Comparison of ENCODE assay signal across 9 mouse cellular contexts in the genomic region with DNA sequence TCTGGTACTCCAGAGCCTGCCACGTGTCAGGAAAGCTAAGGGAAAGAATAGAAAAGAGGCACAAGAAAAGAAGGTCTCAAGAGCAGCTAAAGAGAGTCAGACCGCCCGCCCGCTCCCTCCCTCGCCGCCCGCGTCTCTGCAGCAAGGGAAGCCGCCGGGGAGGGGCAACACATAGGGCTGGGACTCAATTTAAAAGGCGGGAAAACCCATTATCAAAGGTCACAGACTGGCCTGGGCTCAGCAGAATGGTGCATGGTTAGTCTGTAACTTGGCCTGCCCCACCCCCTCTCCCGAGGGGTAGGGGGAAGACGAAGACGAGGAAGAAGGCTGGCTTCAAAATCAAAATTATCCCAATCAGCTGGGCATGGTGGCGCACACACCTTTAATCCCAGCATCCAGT. TPM values are rescaled to one million over a fixed set of nuclear protein-coding genes. Genes with fewer than 3 reads are reported as not detected.
DNase-seq lines count a peak whose midpoint lies in the region; ATAC-seq lines count a peak whose summit lies in the region.
"Had no signal": no experiment of that assay in that cellular context is flagged by ENCODE, and none has a peak within 500 bp of the region (broad histone marks: within the 10 kb centered on the region; RNA-seq: fewer than 3 reads in every experiment).

No protein-coding gene starts in this region.

- H3K4me1 ChIP-seq in hindbrain, embryonic 10.5 days (replicated peaks) = peaks cover 19% of the 10 kb centered on the region
- H3K4me1 ChIP-seq in hindbrain, embryonic 14.5 days (replicated peaks; ENCODE audit: control insufficient read depth, insufficient read depth, low read length) = 0 out of 2 replicates have a peak, but pooled peaks cover 3% of the 10 kb centered on the region
- H3K4me1 ChIP-seq in embryonic facial prominence, embryonic 14.5 days (ENCODE audit: control insufficient read depth, insufficient read depth, low read length) = peaks cover 8% of the 10 kb centered on the region; the same call in 1 of the 2 replicates

- H3K4me2 ChIP-seq in hindbrain, embryonic 14.5 days (replicated peaks) = no peak overlapping the region; the same call in 1 of the 2 replicates
- peak overlapping the region; percentile 20; the same call in 1 of the 2 replicates for H3K4me2 ChIP-seq in embryonic facial prominence, embryonic 14.5 days (ENCODE audit: low read depth, low read length)

- no peaks in the 10 kb centered on the region for H3K36me3 ChIP-seq in hindbrain, embryonic 10.5 days
- no peaks in the 10 kb centered on the region for H3K36me3 ChIP-seq in hindbrain, embryonic 14.5 days (replicated peaks; ENCODE audit: control insufficient read depth, insufficient read depth)
- H3K36me3 ChIP-seq in embryonic facial prominence, embryonic 14.5 days (ENCODE audit: control insufficient read depth, insufficient read depth, low read length) = no peaks in the 10 kb centered on the region

- peak overlapping the region; percentile 18; the same call in 1 of the 2 replicates for H3K4me3 ChIP-seq in hindbrain, embryonic 10.5 days
- H3K4me3 ChIP-seq in hindbrain, embryonic 14.5 days (replicated peaks; ENCODE audit: low read length) = no peak overlapping the region
- no peak overlapping the region for H3K4me3 ChIP-seq in embryonic facial prominence, embryonic 14.5 days (ENCODE audit: low read depth, low read length)

- H3K27me3 ChIP-seq in hindbrain, embryonic 10.5 days (ENCODE audit: insufficient read depth, poor library complexity, severe bottlenecking) = no peaks in the 10 kb centered on the region
- H3K27me3 ChIP-seq in hindbrain, embryonic 14.5 days (ENCODE audit: control insufficient read depth, insufficient read depth, low read length) = no peaks in the 10 kb centered on the region
- no peaks in the 10 kb centered on the region for H3K27me3 ChIP-seq in embryonic facial prominence, embryonic 14.5 days (replicated peaks; ENCODE audit: control insufficient read depth, insufficient read depth, low read length)

- no peak overlapping the region for H3K9ac ChIP-seq in hindbrain, embryonic 14.5 days
- peak overlapping the region; percentile 25; the same call in 1 of the 2 replicates for H3K9ac ChIP-seq in embryonic facial prominence, embryonic 14.5 days (ENCODE audit: low read depth, low read length)

- WGBS in hindbrain, embryonic 10.5 days = 32% methylated on average over 15 of the region's 15 CpGs
- WGBS in hindbrain, embryonic 14.5 days = 31% methylated on average over 15 of the region's 15 CpGs
- 30% methylated on average over 14 of the region's 15 CpGs for WGBS in embryonic facial prominence, embryonic 14.5 days

- no peaks in the 10 kb centered on the region for H3K9me3 ChIP-seq in hindbrain, embryonic 10.5 days
- no peaks in the 10 kb centered on the region for H3K9me3 ChIP-seq in hindbrain, embryonic 14.5 days (ENCODE audit: control insufficient read depth, low read length)
- H3K9me3 ChIP-seq in embryonic facial prominence, embryonic 14.5 days (ENCODE audit: control insufficient read depth, low read length) = peaks cover 3% of the 10 kb centered on the region; the same call in 1 of the 2 replicates

- H3K27ac ChIP-seq in hindbrain, embryonic 10.5 days = peak overlapping the region; percentile 40; the same call in 1 of the 2 replicates
- no peak overlapping the region for H3K27ac ChIP-seq in hindbrain, embryonic 14.5 days
- H3K27ac ChIP-seq in embryonic facial prominence, embryonic 14.5 days (replicated peaks; ENCODE audit: low read depth, low read length) = no peak overlapping the region

- no peak for ATAC-seq in hindbrain, embryonic 14.5 days (ENCODE audit: low FRiP score)
- ATAC-seq in embryonic facial prominence, embryonic 14.5 days (ENCODE audit: low read depth) = no peak

- DNase-seq in hindbrain, embryonic 10.5 days (ENCODE audit: low spot score) = peak; percentile 27
- no peak for DNase-seq in hindbrain, embryonic 14.5 days (ENCODE audit: low spot score)
- DNase-seq in R1 (ENCODE audit: low read depth, low spot score) (peak; percentile 76), liver (peak; percentile 86)
- DNase-seq in embryonic facial prominence, embryonic 14.5 days (ENCODE audit: low spot score) = no peak
- DNase-seq in urinary bladder, postnatal 14 days (ENCODE audit: low spot score) = no peak
- no peak for DNase-seq in layer of hippocampus, postnatal 10 days (ENCODE audit: low spot score in 2 of 2)
- DNase-seq in Muller cell, postnatal 12 days (ENCODE audit: inconsistent ontology term) = no peak
- DNase-seq: lung, postnatal 14 days had no signal

RNA-seq across cellular contexts. Expression of a gene that starts 22.8 kb away (rescaled TPM):
- 0.82 and 0.85 TPM in 2 replicates for polyA plus RNA-seq in hindbrain, embryonic 10.5 days (2016; fragmentation: Nextera tagmentation; extraction: Ambion mirVana)
- 1.1 and 2.6 TPM in 2 replicates for polyA plus RNA-seq in hindbrain, embryonic 14.5 days (2014; fragmentation: Nextera tagmentation; extraction: Ambion mirVana)
- 6.0 and 6.6 TPM in 2 replicates for polyA plus RNA-seq in embryonic facial prominence, embryonic 14.5 days (2014; fragmentation: Nextera tagmentation; extraction: Ambion mirVana)
- under 1 TPM; 0.69 to 0.76 TPM for total RNA-seq in layer of hippocampus, postnatal 10 days (2021)

RNA-seq across cellular contexts. Expression of a gene that starts 23.0 kb away (rescaled TPM):
- polyA plus RNA-seq in hindbrain, embryonic 10.5 days (2016; fragmentation: Nextera tagmentation; extraction: Ambion mirVana) = 2.2 and 2.3 TPM in 2 replicates
- 4.2 and 5.0 TPM in 2 replicates for polyA plus RNA-seq in hindbrain, embryonic 14.5 days (2014; fragmentation: Nextera tagmentation; extraction: Ambion mirVana)
- polyA plus RNA-seq in embryonic facial prominence, embryonic 14.5 days (2014; fragmentation: Nextera tagmentation; extraction: Ambion mirVana) = 13.0 and 16.6 TPM in 2 replicates
- total RNA-seq in layer of hippocampus, postnatal 10 days (2021) = 1 to 10 TPM; 6.7 to 8.3 TPM

RNA-seq across cellular contexts. Expression of a gene that starts 33.1 kb away (rescaled TPM):
- 0.14 and 0.30 TPM in 2 replicates for polyA plus RNA-seq in hindbrain, embryonic 10.5 days (2016; fragmentation: Nextera tagmentation; extraction: Ambion mirVana)
- 0.20 and 0.55 TPM in 2 replicates for polyA plus RNA-seq in hindbrain, embryonic 14.5 days (2014; fragmentation: Nextera tagmentation; extraction: Ambion mirVana)
- polyA plus RNA-seq in embryonic facial prominence, embryonic 14.5 days (2014; fragmentation: Nextera tagmentation; extraction: Ambion mirVana) = 0.37 and 0.49 TPM in 2 replicates
- total RNA-seq in layer of hippocampus, postnatal 10 days (2021) = 1 to 10 TPM; 1.1 to 1.2 TPM

RNA-seq across cellular contexts. Expression of a gene that starts 36.8 kb away (rescaled TPM):
- 116 and 122 TPM in 2 replicates for polyA plus RNA-seq in hindbrain, embryonic 10.5 days (2016; fragmentation: Nextera tagmentation; extraction: Ambion mirVana)
- 96.2 and 99.2 TPM in 2 replicates for polyA plus RNA-seq in hindbrain, embryonic 14.5 days (2014; fragmentation: Nextera tagmentation; extraction: Ambion mirVana)
- 73.6 and 88.4 TPM in 2 replicates for polyA plus RNA-seq in embryonic facial prominence, embryonic 14.5 days (2014; fragmentation: Nextera tagmentation; extraction: Ambion mirVana)
- total RNA-seq in layer of hippocampus, postnatal 10 days (2021) = 10 to 100 TPM; 88.0 to 98.7 TPM

RNA-seq across cellular contexts. Expression of a gene that starts 39.8 kb away (rescaled TPM):
- 31.1 and 37.9 TPM in 2 replicates for polyA plus RNA-seq in hindbrain, embryonic 10.5 days (2016; fragmentation: Nextera tagmentation; extraction: Ambion mirVana)
- polyA plus RNA-seq in hindbrain, embryonic 14.5 days (2014; fragmentation: Nextera tagmentation; extraction: Ambion mirVana) = 24.3 and 26.9 TPM in 2 replicates
- polyA plus RNA-seq in embryonic facial prominence, embryonic 14.5 days (2014; fragmentation: Nextera tagmentation; extraction: Ambion mirVana) = 39.3 and 39.7 TPM in 2 replicates
- 10 to 100 TPM; 55.6 to 59.4 TPM for total RNA-seq in layer of hippocampus, postnatal 10 days (2021)

Comparison
In these comparisons a context has a peak if more than half of its experiments do, and no peak if none do; other contexts are left out.
1. DNase-seq: peak in hindbrain, embryonic 10.5 days (single experiment), R1 (single experiment) and liver (single experiment); none in hindbrain, embryonic 14.5 days (single experiment), embryonic facial prominence, embryonic 14.5 days (single experiment), urinary bladder, postnatal 14 days (single experiment), layer of hippocampus, postnatal 10 days (0 of 2) and Muller cell, postnatal 12 days (single experiment).